Mouse (Mus musculus) MEL (cell line): Measurements from ENCODE around the gene 4930503B20Rik. TPM values are rescaled to one million over a fixed set of nuclear protein-coding genes. Genes with fewer than 3 reads are reported as not detected.

Experiments
- DNase-seq: peaks from one replicate; pipeline ENCODE4 v3.0.0; 2011; ENCODE audit warnings: low read depth, low spot score
- H3K27ac ChIP-seq: 2 replicates; pipeline ENCODE4 v1.5.1; 2012; ENCODE audit warnings: low read depth, mild to moderate bottlenecking, control low read depth, low read length, moderate library complexity; ENCODE audit not compliant: control insufficient read depth
- H3K27me3 ChIP-seq, 2 experiments: fragments of 150-350 bp in 1 of 2; sonication (generic) in 1 of 2; 2 replicates each; pipeline ENCODE4 v1.6.1; 2012; ENCODE audit warnings: low read length in 2 of 2, mild to moderate bottlenecking in 2 of 2, improper control_type of control experiment in 1 of 2, moderate library complexity in 1 of 2; ENCODE audit not compliant: insufficient read depth in 2 of 2, control insufficient read depth in 1 of 2
- H3K36me3 ChIP-seq, 2 experiments: 2 replicates each; pipeline ENCODE4 v1.6.1; 2012 to 2014; ENCODE audit warnings: low read length in 2 of 2, improper control_type of control experiment in 1 of 2, inconsistent platforms in 1 of 2, mild to moderate bottlenecking in 1 of 2; ENCODE audit not compliant: insufficient read depth in 2 of 2, control insufficient read depth in 1 of 2
- H3K4me1 ChIP-seq, 2 experiments: fragments of 150-350 bp in 1 of 2; sonication (generic) in 1 of 2; 2 replicates each; pipeline ENCODE4 v1.6.1; 2012; ENCODE audit warnings: low read length in 2 of 2, improper control_type of control experiment in 1 of 2, mild to moderate bottlenecking in 1 of 2; ENCODE audit not compliant: insufficient read depth in 2 of 2, control insufficient read depth in 1 of 2
- H3K4me3 ChIP-seq, 2 experiments: fragments of 150-350 bp in 1 of 2; sonication (generic) in 1 of 2; 2 replicates each; pipeline ENCODE4 v1.5.1; 2012; ENCODE audit warnings: low read depth in 2 of 2, low read length in 2 of 2, mild to moderate bottlenecking in 2 of 2, moderate library complexity in 2 of 2, control low read depth in 1 of 2, improper control_type of control experiment in 1 of 2; ENCODE audit not compliant: control insufficient read depth in 1 of 2, insufficient read depth in 1 of 2
- H3K79me2 ChIP-seq: 2 replicates; pipeline ENCODE4 v1.6.1; 2012; ENCODE audit warnings: mild to moderate bottlenecking, low read length, moderate library complexity; ENCODE audit not compliant: control insufficient read depth, poor library complexity, insufficient read depth
- H3K9ac ChIP-seq: 2 replicates; pipeline ENCODE4 v1.6.1; 2012; ENCODE audit warnings: low read depth, mild to moderate bottlenecking, control low read depth, low read length, moderate library complexity; ENCODE audit not compliant: control insufficient read depth, poor library complexity, severe bottlenecking
- H3K9me3 ChIP-seq: fragments of 150-350 bp; sonication (generic); replicated peaks from 2 replicates; pipeline ENCODE4 v1.6.1; 2012; ENCODE audit warnings: mild to moderate bottlenecking, low read length, improper control_type of control experiment, moderate library complexity; ENCODE audit not compliant: insufficient read depth
- CHD2 ChIP-seq: IDR thresholded peaks from 2 replicates; pipeline ENCODE4 v1.6.1; 2011; ENCODE audit warnings: low read length, improper control_type of control experiment
- CTCF ChIP-seq, 3 experiments: IDR thresholded peaks in 2 of 3; conservative IDR thresholded peaks in 1 of 3; 2 replicates each; pipeline ENCODE4 v1.5.1; 2011 to 2012; ENCODE audit warnings: low read length in 3 of 3, low read depth in 2 of 3, mild to moderate bottlenecking in 2 of 3, improper control_type of control experiment in 1 of 3, inconsistent platforms in 1 of 3, mixed read lengths in 1 of 3, moderate library complexity in 1 of 3; ENCODE audit not compliant: control insufficient read depth in 1 of 3, insufficient read depth in 1 of 3, poor library complexity in 1 of 3, severe bottlenecking in 1 of 3
- E2F4 ChIP-seq: IDR thresholded peaks from 2 replicates; pipeline ENCODE4 v1.6.1; 2011; ENCODE audit warnings: low read depth, low read length, improper control_type of control experiment, borderline replicate concordance
- GATA1 ChIP-seq: IDR thresholded peaks from 2 replicates; pipeline ENCODE4 v1.6.1; 2011; ENCODE audit warnings: low read depth, low read length, improper control_type of control experiment
- HCFC1 ChIP-seq: IDR thresholded peaks from 2 replicates; pipeline ENCODE4 v1.6.1; 2012; ENCODE audit warnings: low read depth, mild to moderate bottlenecking, inconsistent platforms, low read length, improper control_type of control experiment, moderate library complexity
- JUND ChIP-seq: IDR thresholded peaks from 2 replicates; pipeline ENCODE4 v1.6.1; 2011; ENCODE audit warnings: low read depth, mild to moderate bottlenecking, improper control_type of control experiment, low read length
- MAFK ChIP-seq: IDR thresholded peaks from 2 replicates; pipeline ENCODE4 v1.6.1; 2011; ENCODE audit warnings: low read depth, mild to moderate bottlenecking, low read length, improper control_type of control experiment, borderline replicate concordance
- MAX ChIP-seq: IDR thresholded peaks from 2 replicates; pipeline ENCODE4 v1.6.1; 2011; ENCODE audit warnings: low read length, improper control_type of control experiment
- MAZ ChIP-seq: IDR thresholded peaks from 2 replicates; pipeline ENCODE4 v1.6.1; 2012; ENCODE audit warnings: low read depth, mild to moderate bottlenecking, inconsistent platforms, low read length, improper control_type of control experiment
- MEF2A ChIP-seq: IDR thresholded peaks from 2 replicates; pipeline ENCODE4 v1.6.1; 2014; ENCODE audit warnings: low read depth, mild to moderate bottlenecking, inconsistent platforms, low read length, improper control_type of control experiment; ENCODE audit not compliant: poor library complexity, insufficient replicate concordance, severe bottlenecking; ENCODE audit errors: extremely low read depth
- MXI1 ChIP-seq: IDR thresholded peaks from 2 replicates; pipeline ENCODE4 v1.6.1; 2011; ENCODE audit warnings: mild to moderate bottlenecking, low read depth, low read length, improper control_type of control experiment
- NRF1 ChIP-seq: IDR thresholded peaks from 2 replicates; pipeline ENCODE4 v1.6.1; 2014; ENCODE audit warnings: low read depth, mild to moderate bottlenecking, inconsistent platforms, low read length, improper control_type of control experiment, moderate library complexity; ENCODE audit not compliant: poor library complexity, insufficient read depth, severe bottlenecking
- POLR2AphosphoS2 ChIP-seq: IDR thresholded peaks from 2 replicates; pipeline ENCODE4 v1.6.1; 2011; ENCODE audit warnings: low read length, improper control_type of control experiment
- RAD21 ChIP-seq: IDR thresholded peaks from 2 replicates; pipeline ENCODE4 v1.6.1; 2011; ENCODE audit warnings: mild to moderate bottlenecking, low read depth, low read length, improper control_type of control experiment
- RCOR1 ChIP-seq: IDR thresholded peaks from 2 replicates; pipeline ENCODE4 v1.6.1; 2012; ENCODE audit warnings: low read depth, mild to moderate bottlenecking, inconsistent platforms, low read length, improper control_type of control experiment
- TAL1 ChIP-seq: IDR thresholded peaks from 2 replicates; pipeline ENCODE4 v1.6.1; 2012; ENCODE audit warnings: mild to moderate bottlenecking, inconsistent platforms, low read length, moderate library complexity, mixed read lengths
- TBP ChIP-seq: IDR thresholded peaks from 2 replicates; pipeline ENCODE4 v1.8.0; 2011; ENCODE audit warnings: low read depth, low read length, improper control_type of control experiment
- UBTF ChIP-seq: IDR thresholded peaks from 2 replicates; pipeline ENCODE4 v1.6.1; 2012; ENCODE audit warnings: low read depth, mild to moderate bottlenecking, inconsistent platforms, low read length, improper control_type of control experiment, moderate library complexity, borderline replicate concordance; ENCODE audit not compliant: insufficient read depth
- USF2 ChIP-seq, 2 experiments: IDR thresholded peaks; 2 replicates each; pipeline ENCODE4 v1.6.1; 2011 to 2012; ENCODE audit warnings: improper control_type of control experiment in 2 of 2, low read length in 2 of 2, borderline replicate concordance in 1 of 2, inconsistent platforms in 1 of 2, low read depth in 1 of 2, mild to moderate bottlenecking in 1 of 2; ENCODE audit not compliant: insufficient read depth in 1 of 2
- ZC3H11A ChIP-seq: IDR thresholded peaks from 2 replicates; pipeline ENCODE4 v1.6.1; 2012; ENCODE audit warnings: low read depth, mild to moderate bottlenecking, inconsistent platforms, low read length, improper control_type of control experiment
- ZMIZ1 ChIP-seq: IDR thresholded peaks from 2 replicates; pipeline ENCODE4 v1.6.1; 2012; ENCODE audit warnings: low read depth, mild to moderate bottlenecking, inconsistent platforms, low read length, improper control_type of control experiment, moderate library complexity
- polyA plus RNA-seq, 2 experiments: library from polyadenylated mRNA; stranded (reverse) in 1 of 2; unstranded in 1 of 2; fragments of >175 nt in 1 of 2; fragments of >200 nt in 1 of 2; gene quantifications; 2 replicates each; pipeline versions ENCODE4 v1.2.1 to v1.2.4; 2012; ENCODE audit warnings: low replicate concordance in 2 of 2, low read depth in 1 of 2; ENCODE audit not compliant: insufficient read length in 2 of 2, insufficient read depth in 1 of 2, missing spikeins in 1 of 2
- total RNA-seq: library from RNA; depleted of rRNA; stranded (reverse); fragments of 300-350 nt; gene quantifications from 2 replicates; pipeline ENCODE4 v1.2.3, GENCODE M21; 2012

4930503B20Rik gene
- total and polyA plus RNA-seq, 3 experiments: 0.08 TPM; not detected in 2

GRCm38 (mm10) chr3:146611821-146612220, 39.3 kb downstream of the 4930503B20Rik start:
- peaks cover 0 to 3% of the 10 kb centered on the region in 2 experiments; a peak in 2 of 4 replicates for H3K36me3 ChIP-seq
- no peak for TF ChIP-seq MXI1
- TF ChIP-seq POLR2AphosphoS2: no peak
- no peak for TF ChIP-seq RAD21
- no peak for TF ChIP-seq E2F4
- TF ChIP-seq ZC3H11A: no peak
- no peak for TF ChIP-seq JUND
- TF ChIP-seq CHD2: no peak
- no peak for TF ChIP-seq CTCF (IDR thresholded peaks at IDR 0.05 in 2 of 3, conservative IDR thresholded peaks at IDR 0.05 in 1 of 3; ENCODE audit: control insufficient read depth in 1 of 3, insufficient read depth in 1 of 3, low read depth in 2 of 3, low read length in 3 of 3, poor library complexity in 1 of 3, severe bottlenecking in 1 of 3)
- no peak for TF ChIP-seq ZMIZ1
- TF ChIP-seq TBP: no peak
- no peak for TF ChIP-seq MAZ
- no peak for TF ChIP-seq USF2 (IDR thresholded peaks at IDR 0.05; ENCODE audit: borderline replicate concordance in 1 of 2, insufficient read depth in 1 of 2, low read depth in 1 of 2, low read length in 2 of 2)
- no peak for TF ChIP-seq HCFC1
- no peak for TF ChIP-seq MEF2A
- H3K4me1 ChIP-seq: peaks cover 0 to 10% of the 10 kb centered on the region in 2 experiments; a peak in 2 of 4 replicates
- H3K9ac ChIP-seq: no peak overlapping the region
- no peak for DNase-seq
- H3K27ac ChIP-seq: no peak overlapping the region
- H3K79me2 ChIP-seq: no peaks in the 10 kb centered on the region
- H3K27me3 ChIP-seq: no peaks in the 10 kb centered on the region
- no peak overlapping the region for H3K4me3 ChIP-seq
- H3K9me3 ChIP-seq: no peaks in the 10 kb centered on the region

GRCm38 (mm10) chr3:146611261-146611660, 39.9 kb downstream of the 4930503B20Rik start:
- no peaks in the 10 kb centered on the region for H3K9me3 ChIP-seq
- peaks cover 0 to 4% of the 10 kb centered on the region in 2 experiments; a peak in 2 of 4 replicates for H3K4me1 ChIP-seq
- H3K27ac ChIP-seq: no peak overlapping the region
- H3K36me3 ChIP-seq: peaks cover 0 to 3% of the 10 kb centered on the region in 2 experiments; a peak in 2 of 4 replicates
- no peaks in the 10 kb centered on the region for H3K79me2 ChIP-seq
- no peak overlapping the region for H3K4me3 ChIP-seq
- H3K9ac ChIP-seq: no peak overlapping the region
- no peaks in the 10 kb centered on the region for H3K27me3 ChIP-seq
- TF ChIP-seq MAFK (no peak), GATA1 (no peak), TAL1 (no peak), MAX (no peak), MEF2A (no peak), JUND (no peak), CHD2 (no peak), NRF1 (no peak), HCFC1 (no peak), RAD21 (no peak), RCOR1 (no peak), UBTF (no peak)
- no peak for DNase-seq
